Mouse (Mus musculus): ENCODE measurements at regions not wholly inside any gene's neighbourhood (a gene's known extent, or its start where the extent isn't known, plus 50 kb on each side); places are given as distances from the start of the nearest gene placed in this dataset.

GRCm38 (mm10) chr11:111445764-111446163, 379.8 kb downstream of the Kcnj2 start:
- peaks cover 5% of the 10 kb centered on the region for H3K4me1 ChIP-seq (ENCODE audit: control insufficient read depth, insufficient read depth, low read length)
- WGBS: 5% methylated on average over 4 of the region's 4 CpGs
- no peak overlapping the region for H3K27ac ChIP-seq (replicated peaks; ENCODE audit: insufficient read depth, low read depth, low read length)
- no peaks in the 10 kb centered on the region for H3K79me2 ChIP-seq (ENCODE audit: control insufficient read depth, insufficient read depth, low read length)
- peak; percentile 60 for TF ChIP-seq CTCF (IDR thresholded peaks at IDR 0.05; ENCODE audit: low read depth, low read length)
- TF ChIP-seq POLR2A (IDR thresholded peaks at IDR 0.05; ENCODE audit: extremely low read depth, insufficient read depth, low read length): no peak
- peak; percentile 72 for DNase-seq (ENCODE audit: extremely low read depth, low read depth, low spot score)
- no peak overlapping the region for H3K4me3 ChIP-seq (ENCODE audit: insufficient read depth, low read depth, low read length)
- no peaks in the 10 kb centered on the region for H3K27me3 ChIP-seq (ENCODE audit: control insufficient read depth, insufficient read depth, low read length)
- H3K9ac ChIP-seq (ENCODE audit: low read depth, low read length): no peak overlapping the region
- no peaks in the 10 kb centered on the region for H3K36me3 ChIP-seq (ENCODE audit: control insufficient read depth, insufficient read depth, low read length)

- no peak for DNase-seq (ENCODE audit: extremely low read depth, low read depth, low spot score)
Observed at GRCm38 (mm10) chr11:111450811-111451494, 385.0 kb downstream of the Kcnj2 start.

GRCm38 (mm10) chr11:111460046-111460445, 394.1 kb downstream of the Kcnj2 start:
- Histone ChIP-seq H3K27me3 (ENCODE audit: control insufficient read depth, insufficient read depth, low read length) (no peaks in the 10 kb centered on the region), H3K79me2 (ENCODE audit: control insufficient read depth, insufficient read depth, low read length) (no peaks in the 10 kb centered on the region), H3K4me1 (ENCODE audit: control insufficient read depth, insufficient read depth, low read length) (no peaks in the 10 kb centered on the region), H3K9ac (ENCODE audit: low read depth, low read length) (no peak overlapping the region), H3K27ac (replicated peaks; ENCODE audit: insufficient read depth, low read depth, low read length) (no peak overlapping the region), H3K36me3 (ENCODE audit: control insufficient read depth, insufficient read depth, low read length) (no peaks in the 10 kb centered on the region), H3K4me3 (ENCODE audit: insufficient read depth, low read depth, low read length) (no peak overlapping the region)
- no peak for DNase-seq (ENCODE audit: extremely low read depth, low read depth, low spot score)
- WGBS: 83% methylated on average over 10 of the region's 10 CpGs
- TF ChIP-seq POLR2A (IDR thresholded peaks at IDR 0.05; ENCODE audit: extremely low read depth, insufficient read depth, low read length): no peak
- no peak for TF ChIP-seq CTCF (IDR thresholded peaks at IDR 0.05; ENCODE audit: low read depth, low read length)

More at GRCm38 (mm10) chr11:111450811-111451494, 385.0 kb downstream of the Kcnj2 start:
- H3K27ac ChIP-seq (replicated peaks; ENCODE audit: insufficient read depth, low read depth, low read length): no peak overlapping the region
- H3K4me1 ChIP-seq (ENCODE audit: control insufficient read depth, insufficient read depth, low read length): no peaks in the 10 kb centered on the region
- H3K4me3 ChIP-seq (ENCODE audit: insufficient read depth, low read depth, low read length): peak overlapping the region; percentile 15; the same call in 1 of the 2 replicates
- no peaks in the 10 kb centered on the region for H3K79me2 ChIP-seq (ENCODE audit: control insufficient read depth, insufficient read depth, low read length)
- no peak for TF ChIP-seq POLR2A (IDR thresholded peaks at IDR 0.05; ENCODE audit: extremely low read depth, insufficient read depth, low read length)
- no peak for TF ChIP-seq CTCF (IDR thresholded peaks at IDR 0.05; ENCODE audit: low read depth, low read length)
- H3K27me3 ChIP-seq (ENCODE audit: control insufficient read depth, insufficient read depth, low read length): no peaks in the 10 kb centered on the region
- WGBS: 77% methylated on average over 3 of the region's 3 CpGs
- no peaks in the 10 kb centered on the region for H3K36me3 ChIP-seq (ENCODE audit: control insufficient read depth, insufficient read depth, low read length)
- H3K9ac ChIP-seq (ENCODE audit: low read depth, low read length): no peak overlapping the region

- Histone ChIP-seq H3K36me3 (ENCODE audit: control insufficient read depth, insufficient read depth, low read length) (no peaks in the 10 kb centered on the region), H3K9ac (ENCODE audit: low read depth, low read length) (no peak overlapping the region), H3K4me1 (ENCODE audit: control insufficient read depth, insufficient read depth, low read length) (no peaks in the 10 kb centered on the region), H3K27me3 (ENCODE audit: control insufficient read depth, insufficient read depth, low read length) (no peaks in the 10 kb centered on the region; the same call in 1 of the 2 replicates), H3K27ac (replicated peaks; ENCODE audit: insufficient read depth, low read depth, low read length) (no peak overlapping the region), H3K4me3 (ENCODE audit: insufficient read depth, low read depth, low read length) (no peak overlapping the region), H3K79me2 (ENCODE audit: control insufficient read depth, insufficient read depth, low read length) (no peaks in the 10 kb centered on the region)
- WGBS: 81% methylated on average over 6 of the region's 6 CpGs
- no peak for DNase-seq (ENCODE audit: extremely low read depth, low read depth, low spot score)
- TF ChIP-seq POLR2A (IDR thresholded peaks at IDR 0.05; ENCODE audit: extremely low read depth, insufficient read depth, low read length) (no peak), CTCF (IDR thresholded peaks at IDR 0.05; ENCODE audit: low read depth, low read length) (no peak)
Observed at GRCm38 (mm10) chr11:111484981-111485380, 419.0 kb downstream of the Kcnj2 start.

GRCm38 (mm10) chr11:111512471-111512870, 446.5 kb downstream of the Kcnj2 start:
- DNase-seq (ENCODE audit: extremely low read depth, low read depth, low spot score): no peak
- Histone ChIP-seq H3K79me2 (ENCODE audit: control insufficient read depth, insufficient read depth, low read length) (no peaks in the 10 kb centered on the region), H3K4me1 (ENCODE audit: control insufficient read depth, insufficient read depth, low read length) (no peaks in the 10 kb centered on the region), H3K4me3 (ENCODE audit: insufficient read depth, low read depth, low read length) (no peak overlapping the region), H3K9ac (ENCODE audit: low read depth, low read length) (no peak overlapping the region), H3K27ac (replicated peaks; ENCODE audit: insufficient read depth, low read depth, low read length) (no peak overlapping the region), H3K36me3 (ENCODE audit: control insufficient read depth, insufficient read depth, low read length) (no peaks in the 10 kb centered on the region), H3K27me3 (ENCODE audit: control insufficient read depth, insufficient read depth, low read length) (no peaks in the 10 kb centered on the region)
- TF ChIP-seq POLR2A (IDR thresholded peaks at IDR 0.05; ENCODE audit: extremely low read depth, insufficient read depth, low read length): no peak
- no peak for TF ChIP-seq CTCF (IDR thresholded peaks at IDR 0.05; ENCODE audit: low read depth, low read length)
- WGBS: 68% methylated on average over 4 of the region's 4 CpGs

GRCm38 (mm10) chr11:111522716-111523115, 456.8 kb downstream of the Kcnj2 start:
- no peak overlapping the region for H3K9ac ChIP-seq (ENCODE audit: low read depth, low read length)
- TF ChIP-seq CTCF (IDR thresholded peaks at IDR 0.05; ENCODE audit: low read depth, low read length): no peak
- no peak for TF ChIP-seq POLR2A (IDR thresholded peaks at IDR 0.05; ENCODE audit: extremely low read depth, insufficient read depth, low read length)
- H3K4me1 ChIP-seq (ENCODE audit: control insufficient read depth, insufficient read depth, low read length): no peaks in the 10 kb centered on the region
- no peak overlapping the region for H3K4me3 ChIP-seq (ENCODE audit: insufficient read depth, low read depth, low read length)
- no peaks in the 10 kb centered on the region for H3K36me3 ChIP-seq (ENCODE audit: control insufficient read depth, insufficient read depth, low read length)
- H3K27ac ChIP-seq (replicated peaks; ENCODE audit: insufficient read depth, low read depth, low read length): no peak overlapping the region
- H3K27me3 ChIP-seq (ENCODE audit: control insufficient read depth, insufficient read depth, low read length): no peaks in the 10 kb centered on the region
- WGBS: 54% methylated on average over 8 of the region's 8 CpGs
- no peaks in the 10 kb centered on the region for H3K79me2 ChIP-seq (ENCODE audit: control insufficient read depth, insufficient read depth, low read length)
- no peak for DNase-seq (ENCODE audit: extremely low read depth, low read depth, low spot score)
